Mouse (Mus musculus): ENCODE data around the gene Ipo7. TPM values are rescaled to one million over a fixed set of nuclear protein-coding genes. Genes with fewer than 3 reads are reported as not detected.
"Not testable (repeated sequence)": the region's sequence is repeated elsewhere in the genome, so short reads cannot be mapped to it uniquely, and the experiment has no call there.

Gene Ipo7
- polyA plus RNA-seq, 1 experiment: 31.9 TPM

DNA sequence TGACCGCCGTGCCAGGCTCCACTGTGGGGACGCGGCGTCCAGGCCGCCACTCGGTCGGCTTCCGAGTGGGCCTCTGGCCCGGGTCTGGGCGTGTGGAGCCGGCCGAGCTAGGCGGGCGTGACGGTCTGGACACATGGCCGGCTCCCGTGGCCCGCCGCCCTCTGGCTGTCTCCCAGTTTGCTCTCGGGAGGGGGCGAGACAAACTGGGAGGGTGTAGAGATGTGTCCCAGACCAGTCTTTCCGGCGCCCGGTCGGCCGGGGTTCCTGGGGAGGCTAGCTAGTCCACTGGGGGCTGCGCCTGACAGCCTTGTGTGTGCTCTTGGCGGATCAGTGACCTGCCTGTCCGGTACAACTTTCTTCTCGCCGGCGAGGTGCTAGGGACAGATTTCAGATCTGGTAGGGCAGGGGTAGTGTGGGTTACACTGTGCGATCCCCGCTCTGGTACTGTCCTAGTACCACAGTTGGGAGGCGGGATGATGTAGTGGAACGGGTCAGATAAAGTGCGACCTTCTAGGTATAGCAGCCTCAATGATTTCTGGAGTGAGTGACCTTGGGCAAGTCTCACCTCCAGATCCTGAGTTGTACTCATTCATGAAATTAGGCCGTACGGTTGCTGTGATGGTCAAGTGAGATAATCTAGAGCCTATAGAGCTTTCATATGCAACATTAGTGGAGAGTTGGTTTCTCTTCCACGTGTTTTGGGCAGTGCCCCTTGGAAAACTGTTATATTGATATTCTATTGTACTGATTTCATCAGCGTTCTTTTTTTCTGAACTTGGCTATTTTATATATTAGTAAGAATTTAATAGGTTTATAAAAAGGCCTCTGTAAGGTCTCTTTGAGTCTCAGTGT lies 783 bp downstream of the Ipo7 start:
- DNase-seq (ENCODE audit: low spot score): peak; percentile 63

DNA sequence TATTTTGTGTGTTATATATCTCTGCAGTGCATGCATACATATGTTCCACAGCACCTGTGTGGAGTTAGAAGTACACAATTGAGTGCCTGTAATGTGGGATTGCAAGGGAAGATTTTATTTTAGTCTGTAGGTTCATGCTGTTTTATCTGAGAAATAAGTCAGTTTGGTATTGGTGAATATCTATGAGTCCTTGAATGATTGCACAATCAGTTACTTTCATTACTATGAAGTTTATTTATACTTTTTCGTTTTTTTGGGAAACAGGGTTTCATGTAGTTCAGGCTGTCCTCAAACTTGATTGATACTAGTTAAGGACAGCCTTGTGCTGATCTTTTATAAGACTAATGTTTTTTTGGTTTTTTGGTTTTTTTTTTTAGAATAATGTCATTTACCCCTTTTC lies 5.5 kb downstream of the Ipo7 start:
- no peak for DNase-seq (ENCODE audit: low spot score)

DNA sequence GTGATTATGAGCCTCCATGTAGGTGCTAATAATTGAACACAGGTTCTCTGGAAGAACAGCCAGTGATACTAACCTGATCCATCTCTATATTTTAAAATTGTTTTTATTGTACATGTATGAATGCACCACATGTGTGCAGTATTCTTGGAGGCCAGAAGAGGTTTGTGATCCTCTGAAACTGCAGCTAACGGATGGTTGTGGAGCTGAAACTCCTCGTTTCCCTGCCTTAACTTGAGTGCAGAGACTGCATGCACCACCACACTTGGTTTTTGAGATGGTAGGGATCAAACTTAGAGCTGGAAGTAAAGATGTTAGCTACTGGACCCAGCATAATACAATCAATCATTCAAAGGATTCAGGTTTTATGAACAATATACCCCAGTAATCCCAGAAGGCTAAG lies 8.5 kb downstream of the Ipo7 start:
- DNase-seq (ENCODE audit: low spot score): no peak

DNA sequence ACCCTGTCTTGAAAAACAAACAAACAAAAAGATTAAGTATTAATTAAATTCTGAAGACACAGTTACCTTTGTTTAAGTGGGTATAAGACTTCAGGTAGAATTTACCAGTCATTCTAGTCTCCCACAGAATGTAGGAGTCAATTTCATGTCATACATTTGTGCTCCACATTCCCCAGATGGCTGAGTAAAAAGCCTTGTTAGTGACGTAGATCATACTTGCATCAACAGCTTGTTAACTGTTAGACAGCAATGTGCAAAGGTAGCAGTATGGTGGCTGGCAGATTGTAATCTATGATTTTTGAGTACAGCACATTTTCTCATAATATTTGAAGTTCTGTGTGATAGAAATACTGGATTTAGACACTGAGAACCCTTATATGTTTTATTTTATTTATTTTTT lies 10.8 kb downstream of the Ipo7 start:
- no peak for DNase-seq (ENCODE audit: low spot score)

DNA sequence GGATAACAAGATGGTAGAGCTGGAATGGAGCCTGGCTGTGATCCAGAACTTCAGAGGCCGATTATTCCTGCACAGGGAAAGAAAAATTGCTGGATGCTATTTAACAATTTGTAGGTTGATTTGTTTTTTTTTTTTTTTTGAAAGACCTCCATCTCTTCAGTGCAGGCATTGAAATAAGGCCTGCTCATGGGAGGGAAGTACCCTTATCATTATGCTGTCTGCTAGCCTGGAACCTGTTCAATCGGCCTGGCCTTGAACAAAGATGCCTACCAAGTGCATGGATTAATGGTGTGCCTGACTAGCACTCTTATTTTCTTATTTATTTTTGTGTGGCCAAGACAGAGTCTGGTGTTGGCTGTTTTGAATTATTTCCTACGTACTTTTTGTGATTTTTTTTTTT lies 12.3 kb downstream of the Ipo7 start:
- no peak for DNase-seq (ENCODE audit: low spot score)

DNA sequence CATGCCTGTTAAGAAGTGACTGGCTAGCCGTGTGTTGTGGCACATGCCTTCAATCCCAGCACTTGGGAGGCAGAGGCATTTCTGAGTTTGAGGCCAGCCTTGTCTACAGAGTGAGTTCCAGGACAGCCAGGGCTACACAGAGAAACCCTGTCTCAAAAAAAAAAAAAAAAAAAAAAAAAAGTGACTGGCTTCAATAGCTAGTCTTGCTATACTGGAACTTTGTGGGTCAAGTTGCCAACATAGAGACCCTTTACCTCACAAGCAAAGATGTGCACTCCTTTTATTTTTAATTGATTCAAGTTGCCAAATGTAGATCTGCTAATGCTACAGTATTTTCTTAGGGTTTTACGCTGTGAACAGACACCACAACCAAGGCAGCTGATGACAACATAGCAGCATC lies 39.6 kb downstream of the Ipo7 start:
- DNase-seq (ENCODE audit: low spot score): not testable (repeated sequence)

DNA sequence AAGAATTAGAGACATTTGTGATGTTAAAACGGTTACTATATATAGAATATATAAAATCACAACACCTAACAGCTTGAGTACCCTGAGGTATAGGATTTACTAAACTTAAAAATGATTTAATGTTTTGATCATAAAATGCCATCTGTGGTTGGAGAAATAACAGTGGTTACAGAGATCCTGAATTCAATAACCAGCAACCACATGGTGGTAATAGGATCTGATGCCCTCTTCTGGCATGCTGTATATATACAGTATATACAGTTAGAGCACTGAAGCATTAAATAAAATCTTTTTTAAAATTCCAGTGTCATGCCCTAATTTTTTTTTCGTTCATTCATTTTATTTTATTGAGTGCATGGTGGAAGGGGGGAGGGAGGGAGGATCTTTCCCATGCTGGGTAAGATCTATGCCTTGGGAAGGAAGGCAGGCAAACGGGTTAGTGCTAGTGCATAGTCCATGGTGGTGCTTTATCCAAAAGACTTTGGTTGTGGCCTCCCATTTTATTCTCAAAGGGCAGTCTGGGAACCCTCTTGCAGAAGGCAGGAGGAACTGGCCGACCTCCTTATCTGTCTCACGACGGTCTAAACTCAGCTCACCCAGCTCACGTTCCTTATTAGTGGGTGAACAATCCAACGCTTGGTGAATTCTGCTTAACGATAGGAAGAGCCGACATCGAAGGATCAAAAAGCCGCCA lies 41.2 kb downstream of the Ipo7 start:
- no peak for DNase-seq (ENCODE audit: low spot score)

DNA sequence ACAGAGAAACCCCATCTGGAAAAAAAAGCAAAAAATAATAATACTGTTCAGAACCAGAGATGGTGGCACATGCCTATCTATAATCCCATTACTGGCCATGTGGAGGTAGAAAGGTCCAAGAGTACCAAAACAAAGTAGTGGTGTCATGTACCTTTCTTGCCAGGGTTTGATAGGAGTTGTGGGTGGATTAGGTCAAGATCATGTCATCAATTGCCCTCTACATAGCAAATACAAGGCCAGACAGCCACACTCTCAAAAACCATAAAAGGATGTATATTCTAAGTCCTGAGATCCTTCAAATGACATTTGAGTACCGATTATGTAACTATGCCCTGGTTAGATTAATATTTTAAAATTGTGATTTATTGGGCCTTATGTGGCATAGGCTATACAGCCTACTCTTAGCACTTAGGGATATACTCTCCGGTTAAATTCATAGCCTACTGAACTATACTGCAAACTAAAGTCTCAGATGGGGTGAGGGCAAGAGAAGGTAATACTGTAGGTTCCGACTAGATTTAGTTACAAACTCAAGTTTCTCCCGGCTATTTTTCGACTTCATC lies 42.1 kb downstream of the Ipo7 start:
- DNase-seq (ENCODE audit: low spot score): no peak

DNA sequence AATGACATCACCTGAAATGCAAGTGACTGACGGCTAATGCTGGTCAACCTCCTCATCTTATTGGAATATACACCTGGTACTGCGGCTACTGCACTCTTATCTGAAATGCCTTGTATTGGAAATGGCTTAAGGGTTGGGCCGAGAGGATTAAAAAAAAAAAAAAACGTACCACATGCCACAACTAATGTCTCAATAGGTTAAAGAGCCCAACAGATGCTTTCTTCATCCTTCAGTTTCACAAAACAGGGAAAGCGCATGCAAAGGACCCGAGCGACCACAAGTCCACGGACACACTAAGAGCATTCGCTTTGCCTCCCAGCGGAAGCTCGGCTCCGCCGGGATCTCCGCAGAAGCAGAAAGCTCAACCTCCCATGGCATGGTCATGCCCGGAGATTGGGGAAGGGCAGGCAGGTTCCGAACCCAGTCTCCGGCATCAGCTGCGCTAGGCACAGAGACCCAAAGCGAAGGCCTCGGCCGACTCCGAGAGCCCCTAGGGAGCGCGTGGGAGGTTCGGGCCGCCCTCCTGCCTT lies 42.7 kb downstream of the Ipo7 start:
- DNase-seq (ENCODE audit: low spot score): peak; percentile 87

DNA sequence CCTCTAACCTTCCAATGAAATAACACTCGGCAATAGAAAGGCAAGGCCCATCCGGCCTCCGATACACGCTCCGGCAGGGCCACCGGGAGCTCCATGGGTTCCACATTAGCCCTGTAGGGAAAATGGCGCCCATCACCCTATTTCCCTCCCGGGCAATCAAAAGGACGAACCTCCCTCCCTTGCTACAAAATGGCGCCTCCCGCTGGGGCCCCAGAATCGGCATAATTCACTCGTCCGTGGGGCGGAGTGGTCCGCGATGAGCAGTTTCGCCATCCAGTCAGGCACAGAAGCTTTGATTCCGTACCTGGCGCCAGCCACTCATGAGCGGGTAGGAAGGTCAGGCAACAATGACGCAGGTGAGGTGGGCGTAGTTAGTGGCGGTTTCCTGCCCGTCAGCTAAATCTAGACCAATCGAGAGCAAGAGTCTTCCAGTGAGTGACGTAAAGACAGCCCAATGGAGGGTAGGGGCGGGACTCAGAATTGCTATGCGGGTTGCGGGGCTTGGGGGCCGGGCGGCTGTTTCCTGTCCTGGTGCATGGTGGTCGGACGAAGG lies 43.2 kb downstream of the Ipo7 start, which contains the start of gene Zfp143:
TSS of gene Zfp143 (plus strand) at position 19 of the 553 bp plus-strand sequence.
- DNase-seq (ENCODE audit: low spot score): peak; percentile 99

DNA sequence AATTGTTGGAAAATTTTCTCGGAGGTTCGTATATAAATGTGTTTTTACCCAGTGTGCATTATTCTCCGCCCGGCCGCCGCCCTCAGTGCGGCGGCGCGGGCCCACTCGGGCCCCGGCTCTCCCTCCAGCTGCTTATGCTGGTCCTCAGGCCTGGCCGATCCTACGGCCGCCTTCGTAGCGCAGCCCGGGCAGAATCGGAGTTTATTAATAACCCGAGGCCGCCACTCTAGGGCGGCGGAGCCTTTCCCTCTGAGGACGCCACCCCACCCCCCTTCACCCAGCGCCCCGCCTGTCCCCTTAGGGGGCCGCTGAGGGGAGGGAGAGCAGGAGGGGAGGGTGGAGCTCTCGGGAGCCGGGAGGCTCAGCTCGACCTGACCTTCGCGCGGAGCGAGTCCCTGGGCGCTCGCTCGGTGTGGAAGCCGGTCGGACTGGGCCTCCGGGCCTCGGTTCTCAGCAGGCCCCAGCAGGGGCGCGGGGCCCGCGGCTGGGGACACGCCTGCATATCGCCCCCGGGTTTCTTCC lies 43.7 kb downstream of the Ipo7 start:
- peak; percentile 87 for DNase-seq (ENCODE audit: low spot score)

DNA sequence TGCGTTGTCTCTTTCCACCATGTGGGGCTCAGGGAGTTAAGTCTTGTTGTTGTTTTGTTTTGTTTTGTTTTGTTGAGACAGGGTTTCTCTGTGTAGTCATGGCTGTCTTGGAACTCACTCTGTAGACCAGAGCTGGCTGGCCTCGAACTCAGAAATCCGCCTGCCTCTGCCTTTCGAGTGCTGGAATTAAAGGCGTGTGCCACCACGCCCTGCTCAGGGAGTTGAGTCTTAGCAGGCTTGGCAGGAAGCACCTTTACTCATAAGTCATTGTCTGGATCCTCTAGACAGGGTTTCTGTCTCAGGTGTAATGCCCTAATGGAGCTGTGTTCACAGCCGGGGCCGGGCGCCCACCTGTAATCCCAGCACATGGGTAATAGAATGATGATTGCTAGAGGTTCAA lies 45.7 kb downstream of the Ipo7 start:
- DNase-seq (ENCODE audit: low spot score): no peak

DNA sequence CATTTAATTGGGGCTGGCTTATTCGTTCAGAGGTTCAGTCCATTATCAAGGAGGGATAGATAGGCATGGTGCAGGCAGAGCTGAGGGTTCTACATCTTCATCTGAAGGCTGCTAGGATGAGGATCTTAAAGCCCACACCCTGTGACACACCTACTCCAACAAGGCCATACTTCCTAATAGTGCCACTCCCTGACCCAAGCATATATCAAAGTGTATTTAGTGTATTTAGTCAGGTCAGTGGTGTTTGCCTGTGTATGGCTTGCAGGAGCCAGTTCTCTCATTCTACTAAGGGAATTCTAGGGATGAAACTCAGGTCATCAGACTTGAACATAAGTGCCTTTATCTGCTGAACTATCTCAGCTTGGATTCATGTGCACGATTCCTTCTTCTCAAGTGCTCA lies 51.0 kb downstream of the Ipo7 start:
- no peak for DNase-seq (ENCODE audit: low spot score)

DNA sequence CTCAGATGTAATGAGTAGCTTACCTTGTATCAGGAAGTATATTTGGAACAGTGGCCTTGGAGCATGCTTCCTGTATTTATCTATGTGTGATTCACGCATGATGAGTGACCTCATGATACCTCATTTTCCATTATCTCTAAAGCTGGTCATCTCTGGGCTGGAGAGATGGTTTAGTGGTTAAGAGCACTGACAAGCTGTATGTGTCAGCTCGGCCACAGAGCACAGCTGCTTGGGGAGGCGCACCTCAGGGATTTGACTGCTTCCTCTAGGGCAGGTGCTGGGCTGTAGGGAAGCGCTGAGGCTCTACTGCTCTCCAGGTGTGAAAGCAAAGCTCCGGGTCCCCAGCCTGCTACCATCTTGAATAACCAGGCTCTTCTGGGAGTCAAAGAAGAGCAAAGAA lies 60.1 kb downstream of the Ipo7 start:
- DNase-seq (ENCODE audit: low spot score): no peak

DNA sequence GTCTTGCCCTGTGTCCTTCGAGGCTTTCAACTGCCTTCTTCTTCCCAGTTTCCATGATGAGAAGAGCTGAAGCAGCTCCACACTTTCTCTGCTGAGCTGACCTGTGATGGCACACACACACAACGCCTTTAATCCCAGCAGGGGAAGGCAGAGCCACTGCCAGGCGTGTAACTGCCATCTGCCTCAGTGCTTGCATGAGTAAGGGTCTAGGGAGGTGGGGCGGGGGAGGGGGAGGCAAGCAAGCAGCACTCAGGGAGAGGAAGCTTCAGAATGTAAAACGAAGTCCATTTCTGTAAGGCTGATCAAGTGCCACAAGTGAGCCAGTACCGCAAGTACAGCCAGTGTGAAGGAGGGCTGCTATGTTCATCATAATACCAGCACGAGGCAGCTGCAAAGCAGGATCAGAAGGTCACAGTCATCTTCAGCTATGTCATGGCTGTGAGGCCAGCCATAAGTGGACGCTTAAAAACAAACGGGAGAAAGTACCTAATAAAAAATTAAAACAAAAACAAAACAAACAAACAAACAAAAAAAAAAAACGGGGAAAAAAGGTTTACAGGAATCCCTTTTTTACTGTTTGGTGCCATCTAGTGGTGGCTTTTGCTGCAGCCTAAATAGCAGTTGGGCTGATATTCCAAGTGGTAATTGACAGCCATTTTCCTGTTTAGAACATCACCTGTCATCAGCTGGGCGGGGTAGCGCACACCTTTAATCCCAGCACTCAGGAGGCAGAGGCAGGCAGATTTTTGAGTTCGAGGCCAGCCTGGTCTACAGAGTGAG lies 65.5 kb downstream of the Ipo7 start:
- DNase-seq (ENCODE audit: low spot score): no peak

DNA sequence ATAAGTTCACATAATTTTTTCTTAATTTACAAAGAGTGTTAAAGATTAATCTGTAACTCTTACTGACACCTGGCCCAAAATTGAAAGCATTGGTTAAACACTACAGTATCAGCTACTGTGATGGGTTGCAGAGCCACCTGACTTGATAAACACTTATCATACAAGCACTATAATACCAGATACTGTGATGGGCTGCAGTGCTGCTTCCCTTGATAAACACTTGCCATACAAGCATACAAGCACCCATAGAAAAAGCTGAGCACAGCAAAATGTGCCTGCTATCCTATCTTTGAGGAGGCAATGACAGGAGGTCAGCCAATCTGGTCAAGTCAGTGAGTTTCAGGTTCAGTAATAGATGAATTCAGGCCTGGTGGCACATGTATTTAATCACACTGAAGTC lies 67.1 kb downstream of the Ipo7 start:
- DNase-seq (ENCODE audit: low spot score): no peak

DNA sequence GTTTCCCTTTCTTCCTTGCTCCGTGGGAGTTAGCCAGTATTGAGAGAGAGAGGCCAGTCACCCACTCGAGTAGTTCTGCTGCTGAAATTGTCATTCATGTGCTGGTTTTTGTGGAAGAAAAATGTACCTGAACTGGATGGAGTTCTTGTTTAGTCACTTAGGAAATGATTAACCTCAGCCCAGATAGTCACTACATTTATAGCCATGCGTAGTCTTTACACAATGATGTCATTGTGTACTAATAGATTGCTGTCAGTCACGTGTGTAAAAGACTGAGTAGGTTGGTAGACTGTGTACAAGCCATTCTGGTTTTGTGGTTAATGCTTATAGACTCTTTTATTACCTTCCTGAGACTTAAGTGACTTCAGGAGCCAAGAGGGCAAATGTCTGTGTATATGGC lies 69.8 kb downstream of the Ipo7 start:
- DNase-seq (ENCODE audit: low spot score): no peak

DNA sequence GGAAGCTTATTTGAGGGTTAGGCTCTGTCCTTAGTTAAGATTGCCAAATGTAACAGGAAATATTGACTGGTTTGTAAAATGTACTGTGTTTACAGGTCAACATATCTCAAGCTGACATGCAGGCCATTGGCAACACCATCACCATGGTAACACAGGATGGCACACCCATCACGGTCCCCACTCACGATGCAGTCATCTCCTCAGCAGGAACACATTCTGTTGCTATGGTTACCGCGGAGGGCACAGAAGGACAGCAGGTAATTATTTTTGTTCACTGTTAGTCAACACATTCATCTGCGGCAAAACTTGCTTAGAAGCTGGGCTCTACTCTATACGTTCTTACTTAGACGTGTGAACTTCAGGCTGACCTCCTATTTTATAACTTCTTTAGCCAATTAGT lies 73.6 kb downstream of the Ipo7 start:
- no peak for DNase-seq (ENCODE audit: low spot score)

DNA sequence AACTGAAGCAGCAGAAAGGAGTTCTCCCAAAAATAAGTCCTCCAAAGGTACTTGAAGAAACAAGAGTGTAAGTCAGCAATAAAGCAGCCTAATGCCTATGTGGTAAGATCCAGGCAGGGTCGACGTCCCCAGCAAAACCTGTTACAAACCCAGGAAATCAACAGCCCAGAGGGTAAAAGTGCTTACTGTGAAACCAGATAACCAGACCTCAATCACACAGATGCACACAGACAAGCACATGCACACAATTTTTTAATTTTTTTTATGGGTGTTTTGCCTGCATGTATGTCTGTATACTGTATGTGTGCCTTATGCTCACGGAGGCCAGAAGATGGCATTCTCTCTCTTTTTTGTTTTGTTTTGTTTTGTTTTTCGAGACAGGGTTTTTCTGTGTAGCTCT lies 78.3 kb downstream of the Ipo7 start:
- DNase-seq (ENCODE audit: low spot score): no peak

DNA sequence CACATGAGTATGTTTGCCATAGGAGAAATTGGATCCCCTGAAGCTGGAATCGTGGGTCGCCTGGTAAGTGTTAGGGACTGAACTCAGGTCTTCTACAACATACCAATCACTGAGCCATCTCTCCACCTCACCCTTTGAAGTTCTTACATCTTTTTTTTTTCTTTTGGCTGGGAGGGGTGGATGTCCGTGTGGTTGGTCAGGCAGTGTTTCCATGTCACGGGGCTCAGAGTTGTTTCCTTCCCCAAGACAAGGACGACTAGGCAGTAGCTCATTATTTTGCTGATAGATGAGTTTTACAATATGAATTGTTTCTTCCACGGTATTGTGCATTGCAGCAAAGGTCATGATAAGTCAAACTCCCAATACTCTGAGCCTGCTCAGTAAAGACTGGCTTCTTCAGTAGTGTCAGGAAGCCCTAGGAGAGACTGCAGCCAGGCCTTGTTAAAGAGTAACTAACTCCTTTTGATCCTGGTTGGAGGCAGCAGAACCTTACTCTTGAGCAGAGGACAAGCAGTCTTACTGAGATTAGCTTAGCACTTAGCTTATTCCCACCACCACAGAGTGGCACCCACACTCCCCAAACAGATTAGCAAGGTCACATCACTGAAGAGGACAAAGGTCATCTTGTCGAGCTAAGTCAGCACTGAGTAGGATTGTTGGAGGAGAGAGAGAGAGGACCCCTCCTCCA lies 79.2 kb downstream of the Ipo7 start:
- no peak for DNase-seq (ENCODE audit: low spot score)

DNA sequence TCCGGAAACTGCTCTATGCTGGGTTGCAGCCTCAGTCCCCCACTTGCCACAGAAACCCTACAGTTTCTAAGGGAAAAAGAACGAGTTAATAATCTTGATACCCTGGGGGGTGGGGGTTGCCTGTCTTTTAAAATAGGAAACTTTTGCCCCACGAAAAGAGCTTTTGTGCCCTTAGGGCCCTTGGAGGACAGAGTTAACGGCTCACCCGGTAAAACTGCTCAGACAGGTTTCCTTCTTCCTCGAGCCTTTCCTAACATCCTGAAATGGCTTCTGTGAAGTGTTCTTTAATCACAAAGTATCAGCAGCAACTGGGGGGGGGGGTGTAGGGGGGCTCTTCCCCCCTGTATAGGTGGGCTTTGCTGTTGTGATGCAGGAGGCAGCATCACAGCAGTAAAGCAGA lies 82.8 kb downstream of the Ipo7 start:
- no peak for DNase-seq (ENCODE audit: low spot score)
